Mouse (Mus musculus) stomach, postnatal 0 days (tissue): Measurements from ENCODE around the gene Mgarp.
"Not testable (repeated sequence)": the region's sequence is repeated elsewhere in the genome, so short reads cannot be mapped to it uniquely, and the experiment has no call there.

Experiments used
- CTCF ChIP-seq: IDR thresholded peaks from 2 replicates; pipeline ENCODE4 v1.5.1; 2016; ENCODE audit warnings: antibody characterized with exemption, low read depth, mild to moderate bottlenecking, moderate library complexity
- EP300 ChIP-seq: optimal IDR thresholded peaks from 2 replicates; pipeline ENCODE3; 2016; ENCODE audit warnings: antibody characterized with exemption

DNA sequence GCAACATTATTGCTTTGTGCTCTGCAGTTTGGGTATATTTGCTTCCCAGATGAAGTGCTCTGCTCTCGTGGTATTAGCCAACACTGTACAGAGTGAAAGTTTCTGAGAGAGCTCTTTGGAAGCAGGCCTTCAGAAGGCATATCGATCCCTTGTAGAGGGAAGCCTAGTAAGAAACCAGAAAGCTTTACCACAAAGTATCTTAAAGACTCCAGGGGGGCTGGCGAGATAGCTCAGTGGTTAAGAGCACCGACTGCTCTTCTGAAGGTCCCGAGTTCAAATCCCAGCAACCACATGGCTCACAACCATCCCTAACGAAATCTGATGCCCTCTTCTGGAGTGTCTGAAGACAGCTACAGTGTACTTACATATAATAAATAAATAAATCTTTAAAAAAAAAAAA, 52.4 kb downstream of the Mgarp start:
- not testable (repeated sequence) for TF ChIP-seq CTCF, EP300
